Mouse (Mus musculus): ENCODE measurements around the gene Katna1.
"Not testable (repeated sequence)": the region's sequence is repeated elsewhere in the genome, so short reads cannot be mapped to it uniquely, and the experiment has no call there.

The Katna1 gene

GRCm38 (mm10) chr10:7725751-7726500 lies at the start of gene Katna1:
TSS of gene Katna1 (plus strand) at chr10:7726000.
- DNase-seq (ENCODE audit: low spot score): peak; percentile 90

GRCm38 (mm10) chr10:7680731-7681301 lies 45.0 kb upstream of the Katna1 start, which contains the start of the genes Pcmt1 and Lats1:
TSS of gene Pcmt1 (minus strand) at chr10:7681136.
TSS of gene Lats1 (plus strand) at chr10:7681214.
- peak; percentile 83 for DNase-seq (ENCODE audit: low spot score)

DNA sequence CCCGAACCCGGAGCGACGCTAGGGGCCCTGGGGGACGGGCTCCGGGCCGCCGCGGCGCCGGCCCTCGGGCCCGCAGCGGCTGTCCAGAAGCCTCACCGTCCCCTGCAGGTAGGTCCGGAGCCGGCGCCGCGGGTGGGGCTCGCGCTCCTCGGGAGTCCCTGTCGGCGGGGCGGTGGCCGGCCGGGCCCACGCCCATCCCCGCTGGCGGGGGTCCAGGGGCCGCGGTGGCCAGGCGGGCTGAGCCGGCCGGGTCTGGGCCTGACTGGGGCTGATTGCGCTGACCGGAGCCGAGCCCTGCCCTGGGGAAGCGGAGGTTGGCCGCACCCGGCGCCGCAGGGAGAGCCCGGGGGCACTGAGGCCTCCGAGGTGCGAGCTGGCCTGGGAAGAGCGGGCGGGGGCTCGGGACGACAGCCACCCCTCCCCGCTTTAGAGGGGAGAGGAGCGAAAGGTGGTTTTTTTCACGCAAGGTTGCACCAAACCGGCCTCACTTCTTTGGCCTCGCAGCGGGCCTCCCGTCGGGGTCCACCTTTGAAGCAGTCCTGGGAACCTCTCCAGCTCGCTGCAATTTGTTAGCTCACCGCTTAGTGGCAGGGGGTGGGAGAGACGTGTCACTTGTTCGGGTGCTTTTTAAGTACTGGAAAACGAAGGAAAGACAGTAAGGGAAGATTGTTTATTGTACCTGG lies 44.3 kb upstream of the Katna1 start:
- DNase-seq (ENCODE audit: low spot score): peak; percentile 66

DNA sequence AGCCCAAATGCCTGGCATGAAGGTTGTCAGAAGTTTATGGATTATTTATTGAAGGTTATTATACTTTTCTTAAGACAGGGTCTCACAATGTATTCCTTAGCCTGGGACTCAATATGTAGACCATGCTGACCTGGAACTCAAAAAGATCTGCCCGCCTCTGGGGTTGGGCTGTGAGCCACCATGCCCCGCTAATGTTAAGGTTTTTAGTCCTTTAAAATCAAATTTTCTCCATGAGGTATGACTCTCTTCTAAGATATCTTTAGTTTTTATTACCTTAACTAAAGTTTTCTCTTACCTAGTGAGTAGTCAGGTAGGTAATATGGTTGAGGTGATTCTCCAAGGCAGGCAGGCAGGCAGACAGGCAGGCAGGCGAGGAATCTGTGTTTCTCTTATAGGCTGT lies 43.6 kb upstream of the Katna1 start:
- no peak for DNase-seq (ENCODE audit: low spot score)

- no peak for DNase-seq (ENCODE audit: low spot score)
Observed at GRCm38 (mm10) chr10:7686902-7687301, 38.9 kb upstream of the Katna1 start.

GRCm38 (mm10) chr10:7695286-7695685 lies 30.5 kb upstream of the Katna1 start:
- DNase-seq (ENCODE audit: low spot score): no peak

DNA sequence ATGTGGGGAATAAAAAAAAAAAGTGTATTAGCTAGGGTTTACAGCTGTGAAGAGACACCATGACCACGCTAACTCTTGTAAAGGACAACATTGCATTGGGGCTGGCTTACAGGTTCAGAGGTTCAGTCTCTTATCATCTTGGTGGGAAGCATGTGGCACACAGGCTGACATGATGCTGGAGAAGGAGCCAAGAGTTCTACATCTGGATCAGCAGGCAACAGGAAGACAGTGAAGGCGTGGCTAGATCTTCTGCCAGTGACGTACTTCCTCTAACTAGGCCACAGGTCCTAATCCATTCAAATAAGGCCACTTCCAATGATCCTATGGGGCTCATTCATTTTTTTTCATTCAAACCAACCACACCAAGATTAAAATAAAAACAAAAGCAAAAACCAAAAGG lies 25.7 kb upstream of the Katna1 start:
- DNase-seq (ENCODE audit: low spot score): no peak

DNA sequence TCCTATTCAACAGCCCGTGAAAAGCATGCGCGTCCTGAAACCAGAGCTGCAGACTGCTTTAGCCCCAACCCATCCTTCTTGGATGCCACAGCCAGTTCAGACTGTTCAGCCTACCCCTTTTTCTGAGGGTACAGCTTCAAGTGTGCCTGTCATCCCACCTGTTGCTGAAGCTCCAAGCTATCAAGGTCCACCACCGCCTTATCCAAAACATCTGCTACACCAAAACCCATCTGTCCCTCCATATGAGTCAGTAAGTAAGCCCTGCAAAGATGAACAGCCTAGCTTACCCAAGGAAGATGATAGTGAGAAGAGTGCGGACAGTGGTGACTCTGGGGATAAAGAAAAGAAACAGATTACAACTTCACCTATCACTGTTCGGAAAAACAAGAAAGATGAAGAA lies 23.2 kb upstream of the Katna1 start:
- no peak for DNase-seq (ENCODE audit: low spot score)

- no peak for DNase-seq (ENCODE audit: low spot score)
Observed at GRCm38 (mm10) chr10:7710121-7710520, 15.7 kb upstream of the Katna1 start.

DNA sequence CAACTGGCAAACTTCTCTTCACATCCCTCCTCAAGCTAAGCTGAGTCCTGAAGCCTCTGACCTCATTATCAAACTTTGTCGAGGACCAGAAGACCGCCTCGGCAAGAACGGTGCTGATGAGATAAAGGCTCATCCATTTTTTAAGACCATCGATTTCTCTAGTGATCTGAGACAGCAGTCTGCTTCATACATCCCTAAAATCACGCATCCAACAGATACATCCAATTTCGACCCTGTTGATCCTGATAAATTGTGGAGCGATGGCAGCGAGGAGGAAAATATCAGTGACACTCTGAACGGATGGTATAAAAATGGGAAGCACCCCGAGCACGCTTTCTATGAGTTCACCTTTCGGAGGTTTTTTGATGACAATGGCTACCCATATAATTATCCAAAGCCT lies 13.3 kb upstream of the Katna1 start:
- DNase-seq (ENCODE audit: low spot score): no peak

- no peak for DNase-seq (ENCODE audit: low spot score)
Observed at GRCm38 (mm10) chr10:7715056-7715455, 10.7 kb upstream of the Katna1 start.

GRCm38 (mm10) chr10:7726501-7726812 lies 657 bp downstream of the Katna1 start:
- no peak for DNase-seq (ENCODE audit: low spot score)

- DNase-seq (ENCODE audit: low spot score): no peak
Observed at GRCm38 (mm10) chr10:7727011-7727410, 1.2 kb downstream of the Katna1 start.

- DNase-seq (ENCODE audit: low spot score): no peak
Observed at GRCm38 (mm10) chr10:7731582-7731981, 5.8 kb downstream of the Katna1 start.

- DNase-seq (ENCODE audit: low spot score): no peak
Observed at GRCm38 (mm10) chr10:7737122-7737521, 11.3 kb downstream of the Katna1 start.

GRCm38 (mm10) chr10:7737914-7738313 lies 12.1 kb downstream of the Katna1 start:
- DNase-seq (ENCODE audit: low spot score): no peak

- DNase-seq (ENCODE audit: low spot score): not testable (repeated sequence)
Observed at GRCm38 (mm10) chr10:7745528-7745927, 19.7 kb downstream of the Katna1 start.

DNA sequence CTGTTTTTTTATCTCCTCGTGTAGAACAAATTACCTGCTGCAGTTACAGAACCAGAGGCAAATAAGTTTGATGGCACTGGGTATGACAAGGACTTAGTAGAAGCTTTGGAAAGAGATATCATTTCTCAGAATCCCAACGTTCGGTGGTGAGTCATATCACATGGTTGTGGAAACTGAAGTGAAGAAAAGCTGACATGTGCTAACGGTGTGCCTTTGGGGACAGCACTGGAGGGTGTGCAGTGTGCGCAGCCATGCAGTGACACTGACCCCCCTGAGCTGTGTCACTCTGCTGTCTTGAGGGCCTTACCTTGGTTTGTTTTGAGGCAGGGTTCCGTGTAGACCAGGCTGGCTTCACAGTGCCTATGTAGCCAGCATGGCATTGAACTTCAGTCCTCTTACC lies 23.0 kb downstream of the Katna1 start:
- DNase-seq (ENCODE audit: low spot score): no peak

- no peak for DNase-seq (ENCODE audit: low spot score)
Observed at GRCm38 (mm10) chr10:7757544-7757943, 31.7 kb downstream of the Katna1 start.

GRCm38 (mm10) chr10:7772346-7772745 lies 46.5 kb downstream of the Katna1 start:
- no peak for DNase-seq (ENCODE audit: low spot score)

DNA sequence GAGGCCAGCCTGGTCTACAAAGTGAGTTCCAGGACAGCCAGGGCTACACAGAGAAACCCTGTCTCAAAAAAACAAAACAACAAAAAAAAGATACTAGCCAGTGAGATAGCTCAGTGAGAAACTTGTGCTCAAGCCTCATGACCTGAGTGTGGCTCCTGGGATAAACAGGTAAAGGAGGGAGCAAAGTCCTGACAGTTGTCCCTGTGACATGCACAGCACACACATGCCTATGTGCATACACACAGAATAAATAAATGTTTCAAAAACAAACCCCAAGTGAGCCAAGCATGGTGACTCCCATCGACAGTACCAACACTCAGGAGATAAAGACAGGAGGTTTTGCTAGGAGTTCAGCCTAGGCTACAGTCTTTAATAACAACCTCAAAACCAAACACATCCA lies 47.0 kb downstream of the Katna1 start:
- no peak for DNase-seq (ENCODE audit: low spot score)

DNA sequence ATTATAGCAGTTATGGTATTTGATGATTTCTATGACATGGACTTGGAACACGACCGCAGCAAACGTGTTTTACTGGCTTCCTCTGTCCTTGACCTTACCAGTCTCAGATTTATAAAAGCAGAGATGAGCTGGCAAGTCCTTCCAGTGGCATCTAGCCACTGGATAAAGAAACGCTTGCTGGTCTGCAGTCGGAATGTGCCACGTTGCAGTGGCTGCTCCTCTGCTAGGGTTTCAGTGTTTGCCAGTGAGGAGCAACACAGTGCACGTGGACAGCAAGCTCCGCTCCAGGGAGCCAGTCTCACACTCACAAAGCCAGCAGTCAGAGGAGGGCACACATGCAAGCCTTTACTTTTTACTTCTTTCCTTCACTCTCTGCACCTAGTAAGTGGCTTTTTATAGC lies 49.6 kb downstream of the Katna1 start:
- DNase-seq (ENCODE audit: low spot score): no peak

DNA sequence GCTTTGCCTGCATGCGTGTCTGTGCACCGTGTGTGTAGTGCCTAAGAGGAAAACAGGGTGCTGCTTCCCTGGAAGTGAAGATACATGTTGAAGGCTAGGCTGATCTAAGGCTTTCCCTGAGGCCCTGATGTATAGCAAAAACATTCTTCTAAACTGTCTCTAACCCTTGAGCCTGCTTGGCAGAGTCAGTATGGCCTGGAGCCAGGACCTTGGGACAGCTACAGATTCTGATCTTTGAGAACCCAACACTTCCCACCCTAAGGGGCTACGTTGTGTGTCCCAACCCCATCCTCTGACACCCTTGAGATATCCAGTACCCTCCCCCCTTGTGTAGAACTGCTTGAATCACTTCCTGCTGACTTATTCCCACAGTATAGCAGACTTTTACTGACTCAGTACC lies 52.6 kb downstream of the Katna1 start:
- DNase-seq (ENCODE audit: low spot score): no peak
